Mouse (Mus musculus) ES-CJ7 (cell line): ENCODE results near the gene Dnaaf5.

Experiments used
- DNase-seq: peaks from one replicate; pipeline ENCODE4 v3.0.0; 2011; ENCODE audit warnings: low read depth, low spot score

The Dnaaf5 gene

DNA sequence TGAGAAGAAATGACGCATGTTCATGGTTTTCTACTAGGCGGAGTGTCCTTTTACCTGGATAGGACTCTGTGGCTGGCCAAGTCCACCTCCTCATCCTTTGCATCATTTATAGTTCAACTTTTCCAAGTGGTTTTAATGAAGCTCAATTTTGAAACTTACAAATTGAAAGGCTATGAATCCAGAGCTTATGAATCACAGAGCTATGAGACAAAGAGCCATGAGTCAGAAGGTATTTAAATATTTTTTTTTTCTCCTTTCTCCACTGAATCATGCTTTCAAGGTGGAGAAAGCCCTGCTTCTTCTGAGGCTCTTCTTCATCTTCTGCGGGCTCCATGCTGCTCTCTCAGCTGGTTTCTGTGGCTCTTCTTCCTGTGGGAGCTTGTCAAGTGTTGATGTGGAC is 79.7 kb downstream of the Dnaaf5 start:
- DNase-seq, result no peak

GRCm38 (mm10) chr5:139232083-139232482 is 82.1 kb downstream of the Dnaaf5 start:
- DNase-seq, result no peak

GRCm38 (mm10) chr5:139234423-139234822 is 84.4 kb downstream of the Dnaaf5 start:
- DNase-seq, result no peak
